Mouse (Mus musculus) neural tube, embryonic 15.5 days (tissue): Measurements from ENCODE around the gene Srrm2. TPM values are rescaled to one million over a fixed set of nuclear protein-coding genes. Genes with fewer than 3 reads are reported as not detected.

Experiments
- ATAC-seq: fragments of 200-750 bp; cut with Nextera tagmentation; 2 replicates; pipeline ENCODE4 v1.8.0; 2017; ENCODE audit warnings: mild to moderate bottlenecking, moderate TSS enrichment, moderate library complexity; ENCODE audit not compliant: low FRiP score
- H3K27ac ChIP-seq: fragments of 300-500 bp; sonication (generic); replicated peaks from 2 replicates; pipeline ENCODE4 v1.5.1; 2015; ENCODE audit warnings: mild to moderate bottlenecking, inconsistent platforms
- H3K27me3 ChIP-seq: fragments of 300-500 bp; sonication (generic); replicated peaks from 2 replicates; pipeline ENCODE4 v1.6.1; 2015; ENCODE audit warnings: inconsistent platforms
- H3K36me3 ChIP-seq: fragments of 300-500 bp; sonication (generic); 2 replicates; pipeline ENCODE4 v1.6.1; 2015; ENCODE audit warnings: inconsistent platforms
- H3K4me1 ChIP-seq: fragments of 300-500 bp; sonication (generic); 2 replicates; pipeline ENCODE4 v1.6.1; 2015; ENCODE audit warnings: inconsistent platforms
- H3K4me2 ChIP-seq: fragments of 300-500 bp; sonication (generic); 2 replicates; pipeline ENCODE4 v1.6.1; 2015; ENCODE audit warnings: inconsistent platforms, mild to moderate bottlenecking, moderate library complexity
- H3K4me3 ChIP-seq: fragments of 300-500 bp; sonication (generic); replicated peaks from 2 replicates; pipeline ENCODE4 v1.5.1; 2015; ENCODE audit warnings: mild to moderate bottlenecking, inconsistent platforms
- H3K9ac ChIP-seq: fragments of 300-500 bp; sonication (generic); replicated peaks from 2 replicates; pipeline ENCODE4 v1.6.1; 2015; ENCODE audit warnings: mild to moderate bottlenecking, inconsistent platforms
- H3K9me3 ChIP-seq: fragments of 300-500 bp; sonication (generic); replicated peaks from 2 replicates; pipeline ENCODE4 v1.6.1; 2016; ENCODE audit warnings: inconsistent platforms
- WGBS: fragments of 180-500 bp; shearing (Covaris S2); methylation state at CpG from one replicate; pipeline ENCODE4 v1.1.7; 2015; ENCODE audit warnings: mixed read lengths; 5-methylcytosine and 5-hydroxymethylcytosine counted together
- polyA plus RNA-seq: library from polyadenylated mRNA; unstranded; fragments of >200 nt; fragmentation: Nextera tagmentation; extraction: Ambion mirVana; gene quantifications from 2 replicates; pipeline ENCODE4 v1.2.1, GENCODE M21; 2015

Srrm2 gene
- polyA plus RNA-seq, 1 experiment from 2014 or later, result 502 TPM

DNA sequence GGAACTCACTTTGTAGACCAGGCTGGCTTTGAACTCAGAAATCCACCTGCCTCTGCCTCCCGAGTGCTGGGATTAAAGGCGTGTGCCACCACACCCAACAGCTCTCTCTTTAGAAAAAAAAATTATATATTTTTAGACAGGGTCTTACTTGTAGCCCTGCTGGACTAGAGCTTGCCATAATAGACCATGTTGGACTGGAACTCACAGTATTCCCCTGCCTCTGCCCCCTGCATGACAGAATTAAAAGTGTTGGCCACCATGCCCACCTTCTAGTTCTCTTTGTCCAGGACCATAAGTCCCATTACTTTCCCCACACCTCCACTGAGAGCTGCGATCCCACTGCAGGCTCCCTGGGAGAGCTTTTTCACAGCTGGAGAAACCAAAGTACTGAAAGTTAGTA lies 42.9 kb upstream of the Srrm2 start:
- peaks cover 51% of the 10 kb centered on the region for H3K27me3 ChIP-seq
- H3K4me3 ChIP-seq, result no peak overlapping the region
- no peaks in the 10 kb centered on the region for H3K9me3 ChIP-seq
- H3K27ac ChIP-seq, result no peak overlapping the region
- H3K36me3 ChIP-seq, result peaks cover 11% of the 10 kb centered on the region
- H3K4me2 ChIP-seq, result no peak overlapping the region
- no peak for ATAC-seq
- 86% methylated on average over 3 of the region's 3 CpGs for WGBS
- H3K4me1 ChIP-seq, result peaks cover 22% of the 10 kb centered on the region
- H3K9ac ChIP-seq, result no peak overlapping the region

DNA sequence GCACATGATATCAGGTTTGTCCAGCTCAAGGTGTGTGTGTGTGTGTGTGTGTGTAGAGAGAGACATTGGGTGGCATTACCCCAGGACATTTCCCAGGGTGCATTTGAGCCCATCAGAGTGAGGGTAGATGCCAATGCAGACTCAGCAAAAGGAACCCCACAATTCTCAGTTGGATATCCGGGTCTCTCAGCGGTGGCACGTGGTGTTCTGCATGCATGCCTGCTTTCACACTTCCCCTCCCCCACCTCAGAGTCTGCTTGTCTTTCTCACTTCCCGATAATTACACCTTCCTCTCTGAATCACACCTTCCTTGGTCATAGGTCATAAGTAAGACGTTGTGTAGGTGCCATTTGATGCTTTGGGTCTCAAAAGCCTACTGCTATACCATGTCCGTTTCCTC lies 42.3 kb upstream of the Srrm2 start:
- no peak for ATAC-seq
- Histone ChIP-seq H3K36me3 (peaks cover 17% of the 10 kb centered on the region), H3K27me3 (peaks cover 45% of the 10 kb centered on the region), H3K4me1 (peaks cover 19% of the 10 kb centered on the region), H3K27ac (no peak overlapping the region), H3K9ac (no peak overlapping the region), H3K4me2 (no peak overlapping the region), H3K9me3 (no peaks in the 10 kb centered on the region), H3K4me3 (no peak overlapping the region)
- 36% methylated on average over 6 of the region's 6 CpGs for WGBS

DNA sequence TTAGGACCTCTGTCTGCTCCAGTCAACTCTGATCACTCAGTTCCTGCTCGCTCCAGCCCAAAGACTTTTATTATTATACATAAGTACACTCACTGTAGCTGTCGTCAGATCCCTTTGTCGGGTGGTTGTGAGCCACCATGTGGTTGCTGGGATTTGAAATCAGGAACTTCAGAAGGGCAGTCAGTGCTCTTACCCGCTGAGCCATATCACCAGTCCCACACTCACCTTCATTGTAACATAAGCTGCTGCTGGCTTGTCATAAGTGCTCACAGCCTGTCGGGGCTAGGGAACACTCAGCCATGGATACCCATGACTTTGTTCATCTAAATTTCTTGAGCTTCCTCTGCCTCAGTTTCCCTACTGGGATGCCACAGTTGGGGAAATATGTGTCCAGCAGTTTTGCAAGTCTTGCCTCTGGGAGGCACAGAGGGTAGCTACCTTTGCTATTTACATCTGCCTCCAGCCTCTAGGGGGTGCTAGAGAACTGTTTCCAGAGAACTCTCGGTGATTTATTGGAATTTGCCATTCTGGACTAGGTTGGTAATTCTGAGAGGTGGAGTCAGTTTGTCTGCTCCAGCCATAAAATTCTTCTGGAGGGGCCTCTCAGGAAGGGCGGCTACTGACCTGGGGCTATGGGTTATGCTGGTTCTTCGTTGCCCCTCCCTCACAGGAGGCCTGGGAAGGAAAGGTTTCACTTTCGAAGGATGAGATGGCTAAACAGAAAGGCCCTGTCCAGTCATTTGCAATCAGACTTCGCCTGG lies 41.5 kb upstream of the Srrm2 start:
- Histone ChIP-seq H3K4me1 (peaks cover 19% of the 10 kb centered on the region), H3K36me3 (peaks cover 25% of the 10 kb centered on the region), H3K9ac (no peak overlapping the region), H3K9me3 (no peaks in the 10 kb centered on the region), H3K4me2 (peak overlapping the region; percentile 37), H3K27me3 (peaks cover 37% of the 10 kb centered on the region), H3K4me3 (no peak overlapping the region), H3K27ac (no peak overlapping the region)
- ATAC-seq, result no peak
- 42% methylated on average over 10 of the region's 10 CpGs for WGBS

DNA sequence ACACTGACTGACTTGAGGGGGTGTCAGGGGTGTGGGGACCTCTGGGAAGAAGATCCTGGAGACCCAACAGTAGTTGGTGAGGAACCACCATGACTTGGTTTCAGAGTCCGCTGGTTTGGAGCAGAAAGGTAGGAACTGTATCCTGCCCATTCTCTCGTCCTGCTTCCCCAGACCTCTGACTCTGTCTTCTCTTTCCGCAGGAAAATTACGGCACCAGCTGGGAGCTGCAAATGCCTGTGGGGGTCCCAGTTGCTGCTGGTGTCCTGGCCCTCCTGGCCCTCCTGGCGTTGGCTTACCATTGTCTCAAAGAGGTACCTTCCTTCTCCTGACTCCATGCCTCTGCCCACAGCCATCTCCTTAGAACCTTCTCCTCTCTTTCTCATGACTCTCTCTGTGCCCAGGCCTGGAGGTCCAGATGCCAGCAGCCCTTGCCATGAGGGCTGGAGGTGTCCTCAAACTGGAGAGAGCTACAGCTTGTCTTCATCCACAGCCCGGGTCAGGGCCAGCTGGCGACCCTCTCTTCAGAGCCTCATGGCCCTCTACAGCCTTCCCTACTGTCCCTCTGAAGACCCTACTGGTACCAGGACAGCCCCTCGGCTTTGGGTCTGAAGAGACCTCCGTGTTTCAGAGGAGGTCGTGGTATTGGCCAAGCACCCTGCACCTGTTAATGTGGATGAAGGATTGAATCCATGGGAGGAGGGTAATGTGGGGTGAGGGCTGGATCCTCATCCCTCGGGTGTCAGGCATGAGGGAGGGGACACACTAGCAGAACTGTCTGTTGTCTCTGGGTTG lies 40.7 kb upstream of the Srrm2 start:
- H3K4me2 ChIP-seq, result peak overlapping the region; percentile 37
- WGBS, result 80% methylated on average over 11 of the region's 11 CpGs
- ATAC-seq, result no peak
- no peak overlapping the region for H3K9ac ChIP-seq
- H3K4me1 ChIP-seq, result peaks cover 18% of the 10 kb centered on the region
- H3K9me3 ChIP-seq, result no peaks in the 10 kb centered on the region
- H3K36me3 ChIP-seq, result peaks cover 33% of the 10 kb centered on the region
- no peak overlapping the region for H3K27ac ChIP-seq
- H3K27me3 ChIP-seq, result peaks cover 29% of the 10 kb centered on the region
- H3K4me3 ChIP-seq, result no peak overlapping the region

DNA sequence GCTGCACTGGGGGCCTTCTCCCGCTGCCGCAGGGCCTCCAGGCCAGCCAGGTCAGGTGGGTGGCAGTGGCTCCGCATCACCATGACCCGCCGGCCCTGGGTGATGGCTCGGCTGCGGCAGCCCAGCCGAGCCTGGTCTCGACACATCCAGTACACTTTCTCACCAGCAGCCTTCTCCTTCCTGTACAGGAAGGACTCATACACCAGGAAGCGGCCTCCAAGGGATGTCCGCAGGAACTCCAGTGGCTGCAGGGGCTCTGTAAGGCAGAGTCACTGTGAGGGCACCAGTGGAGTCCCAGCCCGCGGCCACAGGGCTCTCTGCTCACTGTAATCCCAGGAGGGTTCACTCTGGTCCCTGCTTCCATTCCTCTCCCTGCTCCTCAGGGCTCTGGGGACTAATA lies 34.6 kb upstream of the Srrm2 start:
- no peak overlapping the region for H3K9ac ChIP-seq
- H3K4me3 ChIP-seq, result no peak overlapping the region
- peaks cover 88% of the 10 kb centered on the region for H3K36me3 ChIP-seq
- H3K9me3 ChIP-seq, result no peaks in the 10 kb centered on the region
- no peaks in the 10 kb centered on the region for H3K4me1 ChIP-seq
- H3K27ac ChIP-seq, result no peak overlapping the region
- no peak overlapping the region for H3K4me2 ChIP-seq
- no peak for ATAC-seq
- 96% methylated on average over 13 of the region's 13 CpGs for WGBS
- no peaks in the 10 kb centered on the region for H3K27me3 ChIP-seq

DNA sequence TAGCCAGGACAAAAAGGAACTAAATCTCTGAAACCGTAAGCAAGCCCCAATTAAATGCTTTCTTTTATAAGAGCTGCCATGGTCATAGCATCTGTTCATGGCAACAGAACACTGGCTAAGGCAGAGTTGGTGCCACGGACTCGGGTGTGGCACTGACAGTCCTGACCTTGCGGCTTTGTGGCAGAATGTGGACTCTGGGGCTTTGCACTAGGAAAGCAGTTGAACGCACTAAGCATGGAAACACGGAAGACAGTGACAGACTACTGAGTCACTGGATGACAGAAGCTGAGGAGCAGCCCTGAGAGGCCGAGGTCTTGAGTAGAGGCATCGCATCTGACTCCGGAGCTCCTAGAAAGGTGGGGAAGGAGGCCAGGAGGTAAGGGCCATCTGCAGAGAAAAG lies 32.8 kb upstream of the Srrm2 start:
- no peak overlapping the region for H3K27ac ChIP-seq
- H3K9ac ChIP-seq, result no peak overlapping the region
- peaks cover 95% of the 10 kb centered on the region for H3K36me3 ChIP-seq
- H3K27me3 ChIP-seq, result no peaks in the 10 kb centered on the region
- WGBS, result 94% methylated on average over 9 of the region's 9 CpGs
- H3K4me1 ChIP-seq, result no peaks in the 10 kb centered on the region
- H3K4me3 ChIP-seq, result no peak overlapping the region
- ATAC-seq, result no peak
- H3K9me3 ChIP-seq, result no peaks in the 10 kb centered on the region
- no peak overlapping the region for H3K4me2 ChIP-seq

DNA sequence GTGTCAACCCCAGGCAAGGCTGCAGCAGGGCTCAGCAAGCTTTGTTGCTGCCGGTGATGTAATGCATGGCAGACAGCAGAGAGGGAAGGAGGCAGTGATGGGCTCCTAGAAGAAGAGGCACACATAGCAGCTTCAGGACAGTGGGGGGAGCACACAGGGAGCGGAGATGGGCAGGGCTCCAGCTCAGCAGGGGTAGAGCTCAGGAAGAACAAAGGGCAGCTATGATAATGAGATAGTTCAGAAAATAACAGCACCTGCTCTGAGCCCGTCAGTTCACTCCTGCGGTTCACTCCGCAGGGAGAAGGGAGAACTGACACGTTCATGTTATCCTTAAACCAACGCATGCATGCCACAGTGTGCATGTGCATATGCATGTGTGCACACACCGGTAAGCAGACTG lies 31.5 kb upstream of the Srrm2 start:
- Histone ChIP-seq H3K9me3 (no peaks in the 10 kb centered on the region), H3K4me1 (no peaks in the 10 kb centered on the region), H3K4me3 (no peak overlapping the region), H3K9ac (no peak overlapping the region), H3K4me2 (no peak overlapping the region), H3K27me3 (no peaks in the 10 kb centered on the region), H3K36me3 (peaks cover 87% of the 10 kb centered on the region), H3K27ac (no peak overlapping the region)
- WGBS, result 60% methylated on average over 8 of the region's 8 CpGs
- ATAC-seq, result no peak

DNA sequence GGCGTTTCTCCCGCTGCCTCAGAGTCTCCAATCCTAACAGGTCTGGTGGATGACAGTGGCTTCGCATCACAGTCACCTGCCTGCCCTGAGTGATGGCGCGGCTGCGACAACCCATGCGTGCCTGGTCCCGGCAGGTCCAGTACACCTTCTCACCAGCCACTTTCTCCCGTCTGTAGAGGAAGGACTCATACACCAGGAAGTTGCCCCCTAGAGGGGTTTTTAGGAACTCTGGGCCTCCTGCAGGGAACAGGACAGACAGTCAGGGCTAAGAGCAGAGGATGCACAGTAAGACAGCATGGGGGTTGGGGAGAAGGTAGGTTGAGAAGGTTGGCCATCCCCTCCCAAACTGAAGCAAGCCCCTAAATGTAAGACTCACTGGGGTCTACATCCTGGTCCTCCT lies 30.1 kb upstream of the Srrm2 start:
- Histone ChIP-seq H3K9me3 (no peaks in the 10 kb centered on the region), H3K36me3 (peaks cover 74% of the 10 kb centered on the region), H3K4me1 (no peaks in the 10 kb centered on the region), H3K27me3 (no peaks in the 10 kb centered on the region), H3K4me2 (no peak overlapping the region), H3K27ac (no peak overlapping the region), H3K4me3 (no peak overlapping the region), H3K9ac (no peak overlapping the region)
- 93% methylated on average over 9 of the region's 9 CpGs for WGBS
- no peak for ATAC-seq

DNA sequence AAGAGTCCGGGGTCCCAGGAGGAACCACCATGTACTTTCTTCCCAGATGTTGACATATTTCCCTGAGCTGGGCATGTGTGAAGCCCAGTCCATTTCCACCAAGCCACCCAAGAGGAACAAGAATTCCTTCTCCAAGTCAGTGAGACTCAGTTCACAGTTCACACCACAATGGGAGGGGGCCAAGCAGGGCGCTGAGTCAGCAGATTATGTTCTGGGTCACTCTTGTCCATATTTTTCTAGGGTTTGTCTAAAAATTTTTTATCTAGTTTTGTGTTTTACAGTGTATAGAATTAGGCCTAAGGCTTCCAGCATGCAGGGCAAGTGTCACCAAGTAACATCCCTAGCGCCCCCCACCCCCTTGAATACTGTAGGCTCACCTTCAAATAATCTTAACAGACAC lies 29.2 kb upstream of the Srrm2 start:
- no peak overlapping the region for H3K27ac ChIP-seq
- H3K4me2 ChIP-seq, result no peak overlapping the region
- H3K27me3 ChIP-seq, result no peaks in the 10 kb centered on the region
- H3K9me3 ChIP-seq, result no peaks in the 10 kb centered on the region
- no peaks in the 10 kb centered on the region for H3K4me1 ChIP-seq
- no peak overlapping the region for H3K4me3 ChIP-seq
- ATAC-seq, result no peak
- 98% methylated on average over 3 of the region's 3 CpGs for WGBS
- H3K36me3 ChIP-seq, result peaks cover 65% of the 10 kb centered on the region
- H3K9ac ChIP-seq, result no peak overlapping the region

DNA sequence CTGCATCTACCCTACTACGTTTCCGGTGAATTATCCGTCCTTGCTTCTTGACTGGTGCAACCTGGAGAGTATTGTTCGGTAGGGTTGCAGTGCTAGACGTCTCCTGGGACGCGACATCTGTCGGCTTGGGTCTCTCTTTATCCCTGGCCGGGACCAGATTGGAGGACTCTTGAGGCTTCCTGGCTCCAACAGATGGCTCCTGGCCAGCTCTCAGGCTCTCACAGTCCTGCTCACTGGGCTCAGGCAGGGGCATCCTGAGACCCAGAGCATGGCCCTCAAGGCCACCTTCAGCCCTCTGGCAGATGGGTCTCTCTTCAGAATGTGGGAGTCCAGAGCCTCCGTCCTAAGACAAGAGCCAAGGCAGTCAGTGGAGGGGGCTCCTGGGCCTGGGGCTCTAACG lies 27.4 kb upstream of the Srrm2 start:
- no peak overlapping the region for H3K9ac ChIP-seq
- H3K4me3 ChIP-seq, result no peak overlapping the region
- no peak overlapping the region for H3K4me2 ChIP-seq
- peaks cover 47% of the 10 kb centered on the region for H3K36me3 ChIP-seq
- WGBS, result 88% methylated on average over 11 of the region's 11 CpGs
- H3K9me3 ChIP-seq, result no peaks in the 10 kb centered on the region
- no peak for ATAC-seq
- H3K27ac ChIP-seq, result no peak overlapping the region
- H3K27me3 ChIP-seq, result no peaks in the 10 kb centered on the region
- no peaks in the 10 kb centered on the region for H3K4me1 ChIP-seq

DNA sequence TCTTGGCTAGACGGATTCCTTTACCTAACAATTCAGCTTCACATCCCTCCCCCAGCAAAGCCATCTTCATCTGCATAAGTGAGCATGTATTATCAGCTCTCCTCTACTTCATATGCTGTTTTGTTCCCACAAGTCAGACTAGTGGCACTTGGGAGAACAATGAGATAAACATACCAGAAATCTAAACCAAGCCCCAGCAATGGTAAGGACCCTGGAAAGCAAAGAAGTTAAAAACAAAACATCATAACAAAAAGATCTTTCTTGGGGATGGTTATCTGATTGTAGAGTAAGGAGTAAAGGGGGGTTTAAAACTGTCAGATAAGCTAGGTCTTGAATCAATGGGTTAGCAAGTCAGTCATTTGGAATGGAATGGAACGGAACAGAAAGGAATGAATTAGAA lies 19.8 kb upstream of the Srrm2 start:
- H3K27ac ChIP-seq, result peak overlapping the region; percentile 94
- peaks cover 8% of the 10 kb centered on the region; the same call in 1 of the 2 replicates for H3K36me3 ChIP-seq
- no peaks in the 10 kb centered on the region for H3K9me3 ChIP-seq
- WGBS, result 6% methylated on average over 2 of the region's 2 CpGs
- peaks cover 39% of the 10 kb centered on the region for H3K4me1 ChIP-seq
- H3K9ac ChIP-seq, result peak overlapping the region; percentile 97
- no peaks in the 10 kb centered on the region for H3K27me3 ChIP-seq
- ATAC-seq, result no peak
- H3K4me3 ChIP-seq, result peak overlapping the region; percentile 93
- peak overlapping the region; percentile 61 for H3K4me2 ChIP-seq

DNA sequence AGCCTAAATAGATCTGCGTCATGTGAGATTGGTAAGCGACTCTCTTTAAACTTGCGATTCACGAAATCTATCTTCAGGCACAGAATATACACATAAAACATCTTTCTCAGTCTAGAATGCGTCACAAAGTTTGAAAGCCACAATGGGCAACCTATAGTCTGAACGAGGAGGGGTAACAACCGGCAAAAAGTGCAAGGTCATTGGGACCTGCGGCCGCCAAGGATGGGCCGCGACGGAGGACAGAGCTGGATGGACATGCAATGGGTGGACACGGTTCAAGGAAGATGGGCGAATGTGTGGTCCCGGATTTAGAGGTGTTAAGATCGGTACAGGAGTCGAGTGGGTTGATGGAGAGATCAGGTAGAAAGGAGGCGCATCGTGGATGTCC lies 19.4 kb upstream of the Srrm2 start:
- Histone ChIP-seq H3K4me1 (peaks cover 39% of the 10 kb centered on the region), H3K9ac (peak overlapping the region; percentile 97), H3K36me3 (peaks cover 8% of the 10 kb centered on the region; the same call in 1 of the 2 replicates), H3K4me2 (peak overlapping the region; percentile 61), H3K9me3 (no peaks in the 10 kb centered on the region), H3K27ac (peak overlapping the region; percentile 94), H3K4me3 (peak overlapping the region; percentile 93), H3K27me3 (no peaks in the 10 kb centered on the region)
- under 1% methylated on average over 19 of the region's 19 CpGs for WGBS
- peak; percentile 46 for ATAC-seq
